Mouse (Mus musculus) adrenal gland, postnatal 4 days (tissue): Measurements from ENCODE around the gene Slc8a3. TPM values are rescaled to one million over a fixed set of nuclear protein-coding genes. Genes with fewer than 3 reads are reported as not detected.

Experiments used
- DNase-seq, 2 experiments: peaks; one replicate each; pipeline ENCODE4 v3.0.0; 2021 to 2022; ENCODE audit warnings: low spot score in 2 of 2, mixed read lengths in 2 of 2
- total RNA-seq, 2 experiments: library from RNA; stranded (reverse); gene quantifications; 2 replicates each; pipeline ENCODE4 v1.2.3; 2021

The Slc8a3 gene
- total RNA-seq, 2 experiments from 2014 or later, result 2.2 to 3.1 TPM

GRCm38 (mm10) chr12:81241096-81241495 is 91.9 kb downstream of the Slc8a3 start:
- no peak for DNase-seq

- DNase-seq, result no peak
Observed at GRCm38 (mm10) chr12:81237158-81237557, 95.8 kb downstream of the Slc8a3 start.

- DNase-seq, result no peak
Observed at GRCm38 (mm10) chr12:81235456-81236330, 97.3 kb downstream of the Slc8a3 start.

- no peak for DNase-seq
Observed at GRCm38 (mm10) chr12:81233746-81234380, 99.1 kb downstream of the Slc8a3 start.

GRCm38 (mm10) chr12:81227767-81228460 is 105.1 kb downstream of the Slc8a3 start:
- DNase-seq, result no peak

GRCm38 (mm10) chr12:81226590-81226989 is 106.4 kb downstream of the Slc8a3 start:
- DNase-seq, result no peak

GRCm38 (mm10) chr12:81225966-81226577 is 106.9 kb downstream of the Slc8a3 start:
- no peak for DNase-seq

- DNase-seq, result no peak
Observed at GRCm38 (mm10) chr12:81224843-81225242, 108.1 kb downstream of the Slc8a3 start.

GRCm38 (mm10) chr12:81223276-81223675 is 109.7 kb downstream of the Slc8a3 start:
- no peak for DNase-seq

GRCm38 (mm10) chr12:81219339-81219738 is 113.6 kb downstream of the Slc8a3 start:
- DNase-seq, result no peak

- no peak for DNase-seq
Observed at GRCm38 (mm10) chr12:81208559-81208958, 124.4 kb downstream of the Slc8a3 start.

- peak in 1 of 2 experiments; percentile 39 for DNase-seq
Observed at GRCm38 (mm10) chr12:81205619-81206560, 127.1 kb downstream of the Slc8a3 start.

GRCm38 (mm10) chr12:81203226-81203625 is 129.8 kb downstream of the Slc8a3 start:
- DNase-seq, result no peak

GRCm38 (mm10) chr12:81199280-81199955 is 133.6 kb downstream of the Slc8a3 start:
- peak; percentile 40 to 60 for DNase-seq

GRCm38 (mm10) chr12:81197468-81198075 is 135.4 kb downstream of the Slc8a3 start:
- no peak for DNase-seq

- DNase-seq, result no peak
Observed at GRCm38 (mm10) chr12:81193968-81194367, 139.0 kb downstream of the Slc8a3 start.

GRCm38 (mm10) chr12:81189636-81190035 is 143.3 kb downstream of the Slc8a3 start:
- DNase-seq, result no peak

GRCm38 (mm10) chr12:81188996-81189395 is 144.0 kb downstream of the Slc8a3 start:
- no peak for DNase-seq

- DNase-seq, result no peak
Observed at GRCm38 (mm10) chr12:81188423-81188822, 144.6 kb downstream of the Slc8a3 start.
